Mouse (Mus musculus) hindbrain, embryonic 14.5 days (tissue): ENCODE results near the gene Luc7l. TPM values are rescaled to one million over a fixed set of nuclear protein-coding genes. Genes with fewer than 3 reads are reported as not detected.
"Not testable (repeated sequence)": the region's sequence is repeated elsewhere in the genome, so short reads cannot be mapped to it uniquely, and the experiment has no call there.

ENCODE experiments used
- ATAC-seq: fragments of 200-750 bp; cut with Nextera tagmentation; 2 replicates; pipeline ENCODE4 v1.8.0; 2017; ENCODE audit warnings: moderate number of reproducible peaks, mild to moderate bottlenecking, moderate TSS enrichment, moderate library complexity; ENCODE audit not compliant: low FRiP score
- DNase-seq: peaks from one replicate; pipeline ENCODE4 v3.0.0-alpha.2; 2015; ENCODE audit warnings: low spot score
- H3K27ac ChIP-seq: fragments of 300-500 bp; sonication (generic); 2 replicates; pipeline ENCODE4 v1.5.1; 2014; ENCODE audit warnings: mild to moderate bottlenecking, moderate library complexity
- H3K27me3 ChIP-seq: fragments of 300-500 bp; sonication (generic); 2 replicates; pipeline ENCODE4 v1.6.1; 2014; ENCODE audit warnings: mild to moderate bottlenecking, low read length, mixed read lengths; ENCODE audit not compliant: control insufficient read depth, insufficient read depth
- H3K36me3 ChIP-seq: fragments of 300-500 bp; sonication (generic); replicated peaks from 2 replicates; pipeline ENCODE4 v1.6.1; 2014; ENCODE audit not compliant: control insufficient read depth, insufficient read depth
- H3K4me1 ChIP-seq: fragments of 300-500 bp; sonication (generic); replicated peaks from 2 replicates; pipeline ENCODE4 v1.6.1; 2014; ENCODE audit warnings: antibody characterized with exemption, low read length, mixed read lengths; ENCODE audit not compliant: control insufficient read depth, insufficient read depth
- H3K4me2 ChIP-seq: fragments of 300-500 bp; sonication (generic); replicated peaks from 2 replicates; pipeline ENCODE4 v1.6.1; 2014; ENCODE audit warnings: mild to moderate bottlenecking, moderate library complexity
- H3K4me3 ChIP-seq: fragments of 300-500 bp; sonication (generic); replicated peaks from 2 replicates; pipeline ENCODE4 v1.5.1; 2014; ENCODE audit warnings: mild to moderate bottlenecking, low read length
- H3K9ac ChIP-seq: fragments of 300-500 bp; sonication (generic); 2 replicates; pipeline ENCODE4 v1.6.1; 2014
- H3K9me3 ChIP-seq: fragments of 300-500 bp; sonication (generic); 2 replicates; pipeline ENCODE4 v1.6.1; 2016; ENCODE audit warnings: low read length; ENCODE audit not compliant: control insufficient read depth
- WGBS: fragments of 180-500 bp; shearing (Covaris S2); extraction: QIAGEN DNeasy Blood & Tissue Kit; methylation state at CpG from one replicate; pipeline ENCODE4 v1.1.7; 2014; 5-methylcytosine and 5-hydroxymethylcytosine counted together
- polyA plus RNA-seq: library from polyadenylated mRNA; unstranded; fragments of >200 nt; fragmentation: Nextera tagmentation; extraction: Ambion mirVana; gene quantifications from 2 replicates; pipeline ENCODE4 v1.2.1, GENCODE M21; 2014

The Luc7l gene
- polyA plus RNA-seq, 1 experiment from 2014 or later, result 100.0 TPM

DNA sequence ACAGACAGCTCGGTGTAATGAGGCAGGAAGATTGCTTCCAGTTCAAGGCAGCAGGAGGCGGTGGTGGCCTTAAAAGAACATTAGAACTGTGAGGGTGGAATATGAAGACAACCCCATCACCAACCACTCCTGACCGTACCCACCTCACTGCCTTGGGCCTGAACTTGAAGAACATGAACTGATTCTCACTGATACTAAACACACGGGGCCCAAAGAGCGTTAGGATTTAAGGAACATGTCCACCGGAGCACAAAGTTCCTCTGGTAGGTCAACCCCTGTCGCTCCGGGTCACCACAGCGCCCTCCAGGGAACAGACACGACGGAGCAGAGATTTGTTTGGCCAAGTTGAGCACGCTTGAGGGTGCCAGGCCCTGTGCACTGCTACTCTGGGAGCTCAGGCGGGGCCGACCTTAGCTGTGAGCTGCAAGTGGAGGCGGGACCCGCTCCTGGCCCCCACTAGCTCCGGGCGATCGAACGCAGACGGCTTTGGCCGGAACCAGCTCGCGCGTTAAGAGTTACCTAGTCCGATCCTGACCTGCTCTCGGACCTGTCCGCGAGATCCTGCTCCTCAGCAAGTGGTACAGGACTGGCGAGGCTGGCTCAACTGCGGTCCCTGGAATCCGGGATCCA, 9.1 kb upstream of the Luc7l start:
- Histone ChIP-seq H3K27me3 (no peaks in the 10 kb centered on the region), H3K4me1 (peaks cover 10% of the 10 kb centered on the region; the same call in 1 of the 2 replicates), H3K27ac (peak overlapping the region; percentile 81), H3K9ac (peak overlapping the region; percentile 69), H3K4me3 (peak overlapping the region; percentile 69), H3K36me3 (no peaks in the 10 kb centered on the region), H3K9me3 (no peaks in the 10 kb centered on the region), H3K4me2 (peak overlapping the region; percentile 74)
- DNase-seq (peak; percentile 59), ATAC-seq (peak; percentile 85)
- WGBS, result under 1% methylated on average over 32 of the region's 32 CpGs

- DNase-seq (peak; percentile 92), ATAC-seq (peak; percentile 96)
- WGBS, result 6% methylated on average over 32 of the region's 33 CpGs
- no peaks in the 10 kb centered on the region for H3K27me3 ChIP-seq
- no peaks in the 10 kb centered on the region for H3K36me3 ChIP-seq
- peak within 1 kb of the TSS; percentile 74 for H3K4me2 ChIP-seq
- H3K4me3 ChIP-seq, result peak within 1 kb of the TSS; percentile 69
- peaks cover 10% of the 10 kb centered on the region; the same call in 1 of the 2 replicates for H3K4me1 ChIP-seq
- H3K9ac ChIP-seq, result peak within 1 kb of the TSS; percentile 69
- H3K9me3 ChIP-seq, result no peaks in the 10 kb centered on the region
- H3K27ac ChIP-seq, result peak within 1 kb of the TSS; percentile 81
These were observed 8.4 kb upstream of the Luc7l start, which contains the start of gene Fam234a for GRCm38 (mm10) chr17:26244101-26244841. Fam234a (minus strand) TSS chr17:26244242.

- H3K4me3 ChIP-seq, result peak overlapping the region; percentile 91
- peak overlapping the region; percentile 91 for H3K4me2 ChIP-seq
- peaks cover 12% of the 10 kb centered on the region for H3K36me3 ChIP-seq
- peaks cover 13% of the 10 kb centered on the region; the same call in 1 of the 2 replicates for H3K4me1 ChIP-seq
- no peaks in the 10 kb centered on the region for H3K9me3 ChIP-seq
- no peaks in the 10 kb centered on the region for H3K27me3 ChIP-seq
- WGBS, result 61% methylated on average over 4 of the region's 4 CpGs
- DNase-seq (no peak), ATAC-seq (no peak)
- H3K9ac ChIP-seq, result peak overlapping the region; percentile 95
- peak overlapping the region; percentile 95 for H3K27ac ChIP-seq
These were observed 684 bp upstream of the Luc7l start for GRCm38 (mm10) chr17:26251886-26252538.

GRCm38 (mm10) chr17:26253399-26253798, 703 bp downstream of the Luc7l start:
- peak overlapping the region; percentile 95 for H3K9ac ChIP-seq
- H3K4me3 ChIP-seq, result peak overlapping the region; percentile 91
- DNase-seq (no peak), ATAC-seq (no peak)
- H3K36me3 ChIP-seq, result peaks cover 26% of the 10 kb centered on the region
- no peaks in the 10 kb centered on the region for H3K9me3 ChIP-seq
- peak overlapping the region; percentile 95 for H3K27ac ChIP-seq
- WGBS, result under 1% methylated on average over 24 of the region's 24 CpGs
- no peaks in the 10 kb centered on the region for H3K27me3 ChIP-seq
- H3K4me2 ChIP-seq, result peak overlapping the region; percentile 91
- peaks cover 13% of the 10 kb centered on the region; the same call in 1 of the 2 replicates for H3K4me1 ChIP-seq

DNA sequence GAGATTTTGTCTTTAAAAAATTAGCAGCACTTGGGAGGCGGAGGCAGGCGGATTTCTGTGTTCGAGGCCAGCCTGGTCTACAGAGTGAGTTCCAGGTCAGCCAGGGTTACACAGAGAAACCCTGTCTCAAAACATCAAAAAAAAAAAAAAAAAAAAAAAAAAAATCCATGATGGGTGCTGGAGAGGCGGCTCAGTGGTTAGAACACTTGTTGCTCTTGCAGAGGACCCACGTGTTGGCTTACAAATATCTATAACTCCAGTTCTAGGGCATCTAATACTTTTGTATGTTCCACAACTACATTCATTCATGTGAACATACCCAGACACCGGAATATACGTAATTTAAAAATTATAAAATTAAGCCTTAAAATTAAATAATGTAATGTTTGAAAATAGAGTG, 2.6 kb downstream of the Luc7l start:
- Histone ChIP-seq H3K9me3 (no peaks in the 10 kb centered on the region), H3K27me3 (no peaks in the 10 kb centered on the region), H3K36me3 (peaks cover 44% of the 10 kb centered on the region), H3K4me3 (no peak overlapping the region), H3K4me1 (peaks cover 13% of the 10 kb centered on the region; the same call in 1 of the 2 replicates), H3K4me2 (no peak overlapping the region), H3K27ac (no peak overlapping the region), H3K9ac (no peak overlapping the region)
- no peak for DNase-seq
- ATAC-seq, result no peak
- 96% methylated on average over 7 of the region's 7 CpGs for WGBS

GRCm38 (mm10) chr17:26261826-26262225, 9.1 kb downstream of the Luc7l start:
- Histone ChIP-seq H3K4me1 (no peaks in the 10 kb centered on the region), H3K4me2 (no peak overlapping the region), H3K9me3 (no peaks in the 10 kb centered on the region), H3K27ac (no peak overlapping the region), H3K9ac (no peak overlapping the region), H3K36me3 (peaks cover 97% of the 10 kb centered on the region), H3K4me3 (no peak overlapping the region), H3K27me3 (no peaks in the 10 kb centered on the region)
- ATAC-seq (no peak), DNase-seq (no peak)
- WGBS, result 89% methylated on average over 4 of the region's 4 CpGs

- no peak overlapping the region for H3K4me2 ChIP-seq
- H3K9me3 ChIP-seq, result no peaks in the 10 kb centered on the region
- no peaks in the 10 kb centered on the region for H3K27me3 ChIP-seq
- no peak for DNase-seq
- no peaks in the 10 kb centered on the region for H3K4me1 ChIP-seq
- H3K36me3 ChIP-seq, result peaks cover 97% of the 10 kb centered on the region
- no peak for ATAC-seq
- H3K27ac ChIP-seq, result no peak overlapping the region
- no peak overlapping the region for H3K9ac ChIP-seq
- H3K4me3 ChIP-seq, result no peak overlapping the region
- WGBS, result 100% methylated on average over 3 of the region's 3 CpGs
These were observed 9.7 kb downstream of the Luc7l start for GRCm38 (mm10) chr17:26262384-26262783.

DNA sequence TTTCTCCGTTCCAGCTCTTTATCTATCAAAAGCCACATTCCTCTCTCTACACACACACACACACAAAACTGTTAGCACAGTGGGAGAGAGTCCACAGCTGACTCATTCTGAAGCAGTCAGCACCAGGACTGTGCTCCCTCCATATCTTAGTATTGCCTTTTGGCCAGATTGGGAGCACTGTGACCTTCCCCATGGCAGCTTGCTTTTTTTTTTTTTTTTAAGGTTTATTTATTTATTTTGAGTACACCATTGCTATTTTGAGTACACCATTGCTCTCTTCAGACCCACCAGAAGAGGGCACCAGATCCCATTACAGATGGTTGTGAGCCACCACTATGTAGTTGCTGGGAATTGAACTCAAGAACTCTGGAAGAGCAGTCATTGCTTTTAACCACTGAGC, 16.2 kb downstream of the Luc7l start:
- no peaks in the 10 kb centered on the region for H3K27me3 ChIP-seq
- no peak overlapping the region for H3K27ac ChIP-seq
- H3K4me1 ChIP-seq, result no peaks in the 10 kb centered on the region
- no peak overlapping the region for H3K4me3 ChIP-seq
- H3K9ac ChIP-seq, result no peak overlapping the region
- WGBS, result 97% methylated on average over 1 of the region's 1 CpGs
- no peak overlapping the region for H3K4me2 ChIP-seq
- ATAC-seq (no peak), DNase-seq (no peak)
- peaks cover 93% of the 10 kb centered on the region for H3K36me3 ChIP-seq
- H3K9me3 ChIP-seq, result no peaks in the 10 kb centered on the region

- peaks cover 91% of the 10 kb centered on the region for H3K36me3 ChIP-seq
- H3K9me3 ChIP-seq, ATAC-seq, H3K4me1 ChIP-seq, H3K4me3 ChIP-seq, H3K9ac ChIP-seq, H3K27ac ChIP-seq, H3K27me3 ChIP-seq, DNase-seq, H3K4me2 ChIP-seq: not testable (repeated sequence)
- WGBS, result 97% methylated on average over 10 of the region's 10 CpGs
These were observed 16.9 kb downstream of the Luc7l start for GRCm38 (mm10) chr17:26269577-26269976.
